Mouse (Mus musculus): ENCODE measurements around the gene Olfr808. TPM values are rescaled to one million over a fixed set of nuclear protein-coding genes. Genes with fewer than 3 reads are reported as not detected.

Olfr808 gene
- not detected in 2 replicates for polyA plus RNA-seq (2012)

- no peak for TF ChIP-seq GATA1 (IDR thresholded peaks at IDR 0.05; ENCODE audit: low read length)
Observed at GRCm38 (mm10) chr10:129765182-129765581, at the start of gene Olfr808. Gene Olfr808, plus strand, starts transcription at chr10:129765482.

DNA sequence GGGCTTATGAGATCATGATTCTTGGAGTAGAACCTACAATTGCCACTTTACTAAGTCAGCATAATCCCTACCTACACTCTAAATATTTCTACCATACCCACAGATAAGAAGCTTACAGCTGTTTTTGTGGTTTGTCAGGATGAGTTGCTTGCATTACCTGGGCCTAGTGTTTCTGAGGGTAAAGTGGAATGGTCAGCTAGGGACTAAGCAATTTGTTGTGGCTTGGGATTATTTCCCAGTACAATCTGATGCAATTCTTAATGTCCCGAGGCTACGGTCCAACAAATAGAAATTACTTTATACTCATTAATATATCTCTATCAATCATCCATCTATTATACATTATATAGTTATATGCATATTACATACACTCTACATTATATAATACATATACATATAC lies 36.0 kb upstream of the Olfr808 start, which contains the start of gene Olfr805:
Olfr805 (minus strand) TSS at position 101 of the 400 bp plus-strand sequence.
- TF ChIP-seq GATA1 (IDR thresholded peaks at IDR 0.05; ENCODE audit: low read length), result no peak

GRCm38 (mm10) chr10:129741821-129742220 lies 23.5 kb upstream of the Olfr808 start, which contains the start of gene Olfr806:
Gene Olfr806, minus strand, starts transcription at chr10:129741921.
- TF ChIP-seq GATA1 (IDR thresholded peaks at IDR 0.05; ENCODE audit: low read length), result no peak

GRCm38 (mm10) chr10:129757693-129758092 lies 7.6 kb upstream of the Olfr808 start, which contains the start of gene Olfr807:
Gene Olfr807, minus strand, starts transcription at chr10:129757793.
- no peak for TF ChIP-seq GATA1 (IDR thresholded peaks at IDR 0.05; ENCODE audit: low read length)

DNA sequence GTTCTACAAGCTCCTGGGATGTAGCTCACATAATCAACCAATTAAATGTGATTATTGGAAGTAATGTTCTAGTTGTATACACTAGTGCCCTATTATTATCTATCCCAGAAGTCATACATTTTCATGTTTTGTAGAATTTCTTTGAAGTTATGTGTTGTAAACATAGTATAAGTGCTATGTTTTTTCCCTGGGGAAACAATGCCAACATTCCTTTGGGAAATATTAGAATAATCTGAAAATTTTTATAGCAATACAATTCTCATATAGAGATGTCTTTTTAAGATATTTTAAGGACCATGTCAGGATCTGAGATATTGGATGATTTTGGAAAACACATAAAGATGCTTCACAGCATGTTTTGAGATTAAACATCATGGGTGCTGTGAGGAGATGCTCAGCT lies 9.1 kb downstream of the Olfr808 start, which contains the start of gene Olfr809:
Olfr809 (plus strand) TSS at position 301 of the 400 bp plus-strand sequence.
- TF ChIP-seq GATA1 (IDR thresholded peaks at IDR 0.05; ENCODE audit: low read length), result no peak

- no peak for TF ChIP-seq GATA1 (IDR thresholded peaks at IDR 0.05; ENCODE audit: low read length)
Observed at GRCm38 (mm10) chr10:129778123-129778522, 12.8 kb downstream of the Olfr808 start.

DNA sequence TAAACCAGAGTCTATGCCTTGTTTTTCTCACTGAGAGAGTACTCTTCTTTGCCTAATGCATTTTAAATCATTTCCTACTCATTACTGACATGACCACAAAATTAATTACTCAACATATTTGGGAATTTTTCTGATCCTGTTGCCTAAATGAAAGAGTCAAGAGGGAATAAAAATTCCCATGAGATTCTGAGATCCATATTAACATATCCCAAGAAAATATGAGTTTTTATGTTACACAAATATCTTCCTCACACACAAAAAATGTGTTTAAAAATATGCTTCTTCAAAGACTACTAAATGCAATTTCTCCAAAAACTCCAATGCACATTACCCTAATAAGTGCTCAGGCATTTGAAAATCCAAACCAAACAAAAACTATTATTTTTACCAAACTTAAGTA lies 29.5 kb downstream of the Olfr808 start, which contains the start of gene Olfr810:
Olfr810 (minus strand) TSS at position 101 of the 400 bp plus-strand sequence.
- TF ChIP-seq GATA1 (IDR thresholded peaks at IDR 0.05; ENCODE audit: low read length), result no peak

DNA sequence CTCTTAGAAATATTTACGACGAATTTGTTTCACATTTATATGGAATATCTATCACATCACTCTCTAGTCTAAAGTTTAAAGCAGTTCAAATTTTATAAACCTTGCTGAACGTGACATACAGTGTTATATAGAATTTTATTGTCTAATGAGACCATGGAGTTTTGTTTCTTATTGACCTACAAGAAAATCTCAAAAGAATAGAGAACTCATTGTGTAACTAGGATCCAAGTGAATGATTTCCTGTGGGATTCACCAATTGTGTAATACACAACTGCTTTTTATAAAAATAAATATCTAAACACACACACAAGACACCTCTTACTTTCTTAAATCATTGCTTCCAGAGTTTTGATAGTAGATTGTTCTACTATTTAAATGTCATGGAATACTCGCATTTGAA lies 39.0 kb downstream of the Olfr808 start, which contains the start of gene Olfr811:
Olfr811 (minus strand) TSS at position 101 of the 400 bp plus-strand sequence.
- TF ChIP-seq GATA1 (IDR thresholded peaks at IDR 0.05; ENCODE audit: low read length), result no peak

Other genes starting within 250 kb of the Olfr808 start
- not detected in 2 replicates for gene Olfr791, start 243.7 kb upstream of the Olfr808 start, polyA plus RNA-seq (2012)
- gene Olfr792, start 226.3 kb upstream of the Olfr808 start, polyA plus RNA-seq (2012), result not detected in 2 replicates
- not detected in 2 replicates for gene Olfr794, start 197.8 kb upstream of the Olfr808 start, polyA plus RNA-seq (2012)
- not detected in 2 replicates for gene Olfr796, start 152.9 kb upstream of the Olfr808 start, polyA plus RNA-seq (2012)
- not detected in 2 replicates for gene Olfr798, start 137.5 kb upstream of the Olfr808 start, polyA plus RNA-seq (2012)
- gene Olfr799, start 128.0 kb upstream of the Olfr808 start, polyA plus RNA-seq (2012), result not detected in 2 replicates
- not detected in 2 replicates for gene Olfr800, start 107.8 kb upstream of the Olfr808 start, polyA plus RNA-seq (2012)
- not detected in 2 replicates for gene Olfr801, start 91.6 kb upstream of the Olfr808 start, polyA plus RNA-seq (2012)
- gene Olfr802, start 77.3 kb upstream of the Olfr808 start, polyA plus RNA-seq (2012), result not detected in 2 replicates
- gene Olfr803, start 71.2 kb upstream of the Olfr808 start, polyA plus RNA-seq (2012), result not detected in 2 replicates
- not detected in 2 replicates for gene Olfr804, start 62.3 kb upstream of the Olfr808 start, polyA plus RNA-seq (2012)
- not detected in 2 replicates for gene Olfr805, start 36.1 kb upstream of the Olfr808 start, polyA plus RNA-seq (2012)
- gene Olfr806, start 23.6 kb upstream of the Olfr808 start, polyA plus RNA-seq (2012), result not detected in 2 replicates
- not detected in 2 replicates for gene Olfr807, start 7.7 kb upstream of the Olfr808 start, polyA plus RNA-seq (2012)
- gene Olfr809, start 9.2 kb downstream of the Olfr808 start, polyA plus RNA-seq (2012), result not detected in 2 replicates
- gene Olfr810, start 29.4 kb downstream of the Olfr808 start, polyA plus RNA-seq (2012), result not detected in 2 replicates
- not detected in 2 replicates for gene Olfr811, start 38.9 kb downstream of the Olfr808 start, polyA plus RNA-seq (2012)
- gene Olfr812, start 80.6 kb downstream of the Olfr808 start, polyA plus RNA-seq (2012), result not detected in 2 replicates
- gene Olfr813, start 89.9 kb downstream of the Olfr808 start, polyA plus RNA-seq (2012), result not detected in 2 replicates
- gene Olfr814, start 114.4 kb downstream of the Olfr808 start, polyA plus RNA-seq (2012), result not detected in 2 replicates
- not detected in 2 replicates for gene Olfr815, start 140.4 kb downstream of the Olfr808 start, polyA plus RNA-seq (2012)
- not detected in 2 replicates for gene Olfr816, start 150.1 kb downstream of the Olfr808 start, polyA plus RNA-seq (2012)
- not detected in 2 replicates for gene Olfr818, start 183.6 kb downstream of the Olfr808 start, polyA plus RNA-seq (2012)
- not detected in 2 replicates for gene Olfr819, start 201.8 kb downstream of the Olfr808 start, polyA plus RNA-seq (2012)
- gene Olfr247, start 210.7 kb downstream of the Olfr808 start, polyA plus RNA-seq (2012), result not detected in 2 replicates
- gene Gm10310, start 219.6 kb downstream of the Olfr808 start, polyA plus RNA-seq (2012), result not detected in 2 replicates
- gene Olfr820, start 247.1 kb downstream of the Olfr808 start, polyA plus RNA-seq (2012), result not detected in 2 replicates

All from G1E-ER4 (cell line).